Comparison of ENCODE assay signal across 31 mouse cellular contexts in the genomic region with DNA sequence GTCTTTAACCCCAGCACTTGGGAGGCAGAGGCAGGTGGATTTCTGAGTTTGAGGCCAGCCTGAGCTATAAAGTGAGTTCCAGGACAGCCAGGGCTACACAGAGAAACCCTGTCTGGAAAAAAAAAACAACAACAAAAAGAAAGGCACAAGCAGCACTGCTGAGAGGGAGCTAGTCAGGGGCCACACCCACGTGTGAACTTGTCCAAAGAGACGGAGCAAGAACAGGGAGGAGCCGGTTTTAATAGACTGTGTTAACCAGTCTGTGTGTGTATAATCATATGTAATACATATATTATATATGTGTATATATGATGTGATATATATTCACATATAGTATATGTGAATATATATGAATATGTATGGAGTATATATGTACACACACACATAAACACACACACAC.
"Had no signal": no experiment of that assay in that cellular context is flagged by ENCODE, and none has a peak within 500 bp of the region (broad histone marks: within the 10 kb centered on the region; RNA-seq: fewer than 3 reads in every experiment).

No protein-coding gene starts in this region.

- H3K9ac ChIP-seq: limb, embryonic 12.5 days; limb, embryonic 13.5 days; limb, embryonic 15.5 days; liver, embryonic 13.5 days; liver, embryonic 14.5 days; liver, embryonic 15.5 days; liver, postnatal 0 days; lung, embryonic 14.5 days; lung, embryonic 15.5 days; midbrain, embryonic 12.5 days; midbrain, embryonic 13.5 days; midbrain, embryonic 15.5 days; neural tube, embryonic 12.5 days had no signal

- H3K27me3 ChIP-seq: limb, embryonic 12.5 days; limb, embryonic 13.5 days; limb, embryonic 15.5 days; midbrain, embryonic 13.5 days; midbrain, embryonic 15.5 days had no signal

- H3K9me3 ChIP-seq: limb, embryonic 10.5 days; limb, embryonic 12.5 days; limb, embryonic 13.5 days; limb, embryonic 15.5 days; liver, embryonic 12.5 days; liver, embryonic 13.5 days; liver, embryonic 15.5 days; lung, embryonic 15.5 days; megakaryocyte, embryonic 14.5 days; midbrain, embryonic 10.5 days; midbrain, embryonic 12.5 days; midbrain, embryonic 13.5 days; midbrain, embryonic 15.5 days; neural tube, embryonic 12.5 days had no signal

- H3K4me1 ChIP-seq: neural tube, embryonic 12.5 days had no signal

- DNase-seq: left cerebral cortex, postnatal 4 days; liver; liver, embryonic 13.5 days; liver, postnatal 0 days; lung, adult 18-20 months; lung, adult 2 months; lung, embryonic 14.5 days; lung, postnatal 10 days; lung, postnatal 14 days; lung, postnatal 36 days; lung, postnatal 4 days; midbrain, embryonic 14.5 days had no signal

- ATAC-seq: lung, postnatal 0 days; midbrain, embryonic 13.5 days; midbrain, embryonic 15.5 days; midbrain, embryonic 16.5 days had no signal

- H3K4me3 ChIP-seq: limb, embryonic 10.5 days; limb, embryonic 12.5 days; limb, embryonic 13.5 days; limb, embryonic 15.5 days; liver, embryonic 12.5 days; liver, embryonic 13.5 days; liver, embryonic 15.5 days; lung, embryonic 15.5 days; midbrain, embryonic 10.5 days; midbrain, embryonic 12.5 days; midbrain, embryonic 13.5 days; midbrain, embryonic 15.5 days; myocyte; neural tube, embryonic 12.5 days had no signal

- H3K4me2 ChIP-seq: limb, embryonic 12.5 days; limb, embryonic 13.5 days; limb, embryonic 15.5 days; liver, embryonic 11.5 days; liver, embryonic 12.5 days; liver, embryonic 13.5 days; liver, embryonic 15.5 days; lung, embryonic 14.5 days; lung, embryonic 15.5 days; midbrain, embryonic 12.5 days; midbrain, embryonic 13.5 days; midbrain, embryonic 15.5 days; neural tube, embryonic 12.5 days had no signal

- H3K27ac ChIP-seq: limb, embryonic 12.5 days; limb, embryonic 13.5 days; limb, embryonic 15.5 days; liver, embryonic 12.5 days; liver, embryonic 13.5 days; liver, embryonic 14.5 days; liver, embryonic 15.5 days; lung, embryonic 15.5 days; macrophage; midbrain, embryonic 12.5 days; midbrain, embryonic 13.5 days; midbrain, embryonic 15.5 days; neural tube, embryonic 12.5 days had no signal

- H3K36me3 ChIP-seq: limb, embryonic 10.5 days; limb, embryonic 12.5 days; limb, embryonic 13.5 days; limb, embryonic 15.5 days; liver, embryonic 12.5 days; liver, embryonic 13.5 days; liver, embryonic 15.5 days; lung, embryonic 15.5 days; midbrain, embryonic 10.5 days; midbrain, embryonic 12.5 days; midbrain, embryonic 13.5 days; midbrain, embryonic 15.5 days; neural tube, embryonic 12.5 days had no signal
